Mouse (Mus musculus) adrenal gland, postnatal 4 days (tissue): ENCODE data around the gene Pum2. TPM values are rescaled to one million over a fixed set of nuclear protein-coding genes. Genes with fewer than 3 reads are reported as not detected.

ENCODE experiments used
- DNase-seq, 2 experiments: peaks; one replicate each; pipeline ENCODE4 v3.0.0; 2021 to 2022; ENCODE audit warnings: low spot score in 2 of 2, mixed read lengths in 2 of 2
- total RNA-seq, 2 experiments: library from RNA; stranded (reverse); gene quantifications; 2 replicates each; pipeline ENCODE4 v1.2.3; 2021

The Pum2 gene
- total RNA-seq, 2 experiments from 2014 or later, result 155 to 166 TPM

DNA sequence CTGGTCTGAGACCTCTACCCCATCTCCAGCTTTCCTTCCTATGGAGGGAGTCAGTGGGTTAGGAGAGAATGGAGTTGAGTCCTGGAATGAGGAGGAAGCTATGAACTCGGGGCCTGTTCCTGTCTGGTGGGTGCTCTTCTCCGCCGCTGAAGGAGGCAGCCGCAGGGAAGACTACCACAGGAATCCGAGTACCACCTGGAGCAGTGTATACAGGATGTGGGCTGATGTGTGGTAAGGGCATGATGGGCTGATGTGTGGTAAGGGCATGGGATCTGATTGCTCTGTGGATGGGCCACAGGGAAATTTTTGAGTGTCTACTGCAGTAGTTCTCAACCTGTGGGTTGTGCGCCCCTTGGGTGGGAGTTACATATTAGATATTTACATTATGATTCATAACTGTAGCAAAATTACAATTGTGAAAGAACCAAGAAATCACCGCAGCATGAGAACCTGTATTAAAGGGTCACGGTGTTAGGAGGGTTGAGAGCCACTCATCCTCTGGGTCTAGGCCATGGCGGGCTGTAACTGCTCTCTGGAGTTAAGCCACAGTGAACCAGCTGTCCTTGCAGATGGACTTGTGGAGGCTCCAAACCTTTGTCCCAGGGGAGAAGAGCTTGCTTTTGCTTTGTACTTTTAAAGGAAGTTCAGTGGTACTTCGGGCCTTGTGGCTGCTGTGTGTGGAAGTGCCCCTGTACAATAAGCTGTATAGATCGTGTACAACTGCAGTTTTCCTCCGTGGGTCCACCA lies 113.2 kb downstream of the Pum2 start:
- DNase-seq, result no peak

DNA sequence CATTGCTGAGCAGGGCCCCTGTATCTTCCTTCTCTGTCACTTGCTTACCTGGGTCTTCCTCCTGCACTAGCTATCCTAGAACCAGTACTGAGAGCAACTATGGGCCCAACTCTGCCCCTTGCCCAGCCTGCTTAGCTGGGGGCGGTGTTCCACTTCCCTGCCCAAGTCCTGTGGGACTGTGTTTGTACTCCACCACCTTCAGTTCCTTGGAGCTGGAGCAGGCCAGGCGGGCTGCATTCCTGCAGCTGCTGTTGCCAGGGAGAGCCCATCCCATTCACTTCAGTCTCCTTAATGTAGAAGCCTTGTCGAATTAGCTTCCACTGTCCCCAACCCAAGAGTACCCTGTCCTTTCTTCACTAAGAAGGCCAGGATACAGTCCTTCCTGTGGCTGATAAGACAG lies 114.5 kb downstream of the Pum2 start:
- no peak for DNase-seq

DNA sequence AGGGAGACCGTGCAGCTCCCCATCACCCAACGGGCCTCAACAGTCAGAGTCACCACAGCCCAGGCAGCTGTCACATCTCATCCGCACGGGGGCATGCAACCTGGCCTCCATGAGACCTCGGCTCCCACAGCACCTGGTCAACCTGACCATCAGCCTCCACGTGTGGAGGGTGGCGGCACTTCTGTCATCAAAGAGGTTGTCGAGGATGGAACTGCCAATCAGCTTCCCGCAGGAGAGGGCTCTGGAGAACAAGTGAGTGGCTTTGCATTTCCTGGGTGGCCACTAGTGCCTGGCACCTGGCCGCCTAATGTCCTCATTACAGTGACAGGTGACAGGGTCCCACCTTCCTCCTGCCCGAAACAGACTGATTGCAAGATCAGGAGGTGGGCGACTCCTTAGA lies 116.7 kb downstream of the Pum2 start:
- DNase-seq, result no peak

DNA sequence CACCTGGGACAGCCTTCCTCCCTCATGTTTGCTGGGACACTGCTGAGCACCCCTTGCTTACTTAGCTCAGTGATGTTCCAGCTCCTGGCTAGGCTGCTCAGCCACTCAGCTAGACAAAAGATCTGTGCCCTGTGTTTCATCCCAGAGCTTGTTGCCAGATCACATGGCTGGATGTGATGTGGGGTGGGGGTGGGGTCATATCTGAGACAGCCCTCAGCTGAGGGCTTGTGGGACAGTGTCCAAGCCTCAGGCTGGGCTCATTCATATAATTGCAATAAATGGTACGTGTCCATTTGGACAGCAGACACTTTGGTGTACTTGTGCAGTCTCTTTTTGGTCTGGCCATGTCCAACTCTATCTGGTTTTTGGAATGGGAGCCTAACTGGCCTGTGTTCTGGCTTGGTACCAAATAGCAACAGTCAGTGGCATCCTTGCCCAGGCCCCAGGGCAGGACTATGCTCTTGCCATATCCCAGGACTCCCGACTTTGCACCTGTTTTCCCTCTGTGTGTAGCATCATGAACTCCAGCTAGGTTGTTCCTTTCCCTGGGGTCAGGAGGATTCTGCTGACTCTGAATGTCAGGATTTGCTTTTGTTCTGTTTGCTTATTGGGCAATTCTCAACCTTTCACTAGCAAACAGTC lies 119.6 kb downstream of the Pum2 start:
- DNase-seq, result no peak

DNA sequence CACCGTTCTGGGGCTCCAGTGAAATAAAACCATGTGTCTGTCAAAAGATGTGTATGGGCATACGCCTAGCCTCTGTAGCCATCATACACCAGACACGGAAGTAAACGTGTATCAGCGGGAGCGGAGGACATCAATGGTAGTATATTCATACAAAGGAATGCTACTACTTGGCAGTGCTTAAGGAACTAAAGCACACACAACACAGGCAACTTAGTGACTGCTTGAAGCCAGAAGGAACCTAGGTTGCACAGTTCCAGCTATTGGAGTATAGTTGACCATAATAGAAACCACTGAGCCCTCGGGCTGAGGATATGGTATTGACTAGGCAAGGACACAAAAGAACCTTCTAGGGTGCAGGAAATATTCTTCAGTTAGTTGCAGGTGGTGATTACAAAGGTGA lies 124.0 kb downstream of the Pum2 start:
- no peak for DNase-seq

DNA sequence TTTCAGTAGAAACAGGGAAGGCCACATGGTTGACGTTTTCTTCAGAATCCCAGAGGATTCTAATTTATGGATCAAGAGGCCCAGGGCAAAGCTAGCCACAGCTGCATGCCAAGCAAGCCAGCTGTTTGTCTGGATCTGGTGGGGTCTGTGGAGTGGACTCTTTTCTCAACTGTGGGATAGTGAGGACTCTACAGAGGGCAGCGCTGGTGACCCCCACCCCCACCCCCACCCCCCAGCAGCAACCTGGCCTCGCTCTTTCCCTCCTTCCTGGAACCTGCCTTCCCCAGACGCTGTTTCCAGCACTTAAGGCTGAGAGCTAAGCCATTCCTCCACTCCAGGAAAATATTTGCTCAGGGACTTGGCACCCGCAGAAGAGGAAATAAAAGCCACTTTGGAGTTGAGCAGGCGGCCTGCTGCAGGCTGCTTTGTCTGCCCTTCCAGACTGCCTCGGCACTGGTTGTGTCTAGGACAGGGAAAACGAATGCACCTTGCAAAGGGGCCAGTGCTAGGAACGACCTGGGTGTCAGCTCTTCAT lies 124.6 kb downstream of the Pum2 start:
- no peak for DNase-seq

Other genes with a start within 250 kb of the Pum2 start
- 100 to 1,000 TPM; 176 to 206 TPM for gene Rhob, start 174.1 kb upstream of the Pum2 start, total RNA-seq
- not detected for gene Slc7a15, start 75.1 kb upstream of the Pum2 start, total RNA-seq
- gene Sdc1, start 97.2 kb downstream of the Pum2 start, total RNA-seq, result 10 to 100 TPM; 34.6 to 52.4 TPM
- 100 to 1,000 TPM; 462 to 510 TPM for gene Laptm4a, start 247.5 kb downstream of the Pum2 start, total RNA-seq